Comparison of ENCODE assay signal across 8 mouse cellular contexts in genomic region chr3:136837589-136837988, GRCm38 (mm10).
DNase-seq lines count a peak whose midpoint lies in the region; ATAC-seq lines count a peak whose summit lies in the region.

No protein-coding gene starts in this region.

- no peaks in the 10 kb centered on the region for H3K27me3 ChIP-seq in midbrain, embryonic 16.5 days (ENCODE audit: control insufficient read depth, insufficient read depth, low read depth, low read length)

- H3K27ac ChIP-seq in midbrain, embryonic 16.5 days (ENCODE audit: low read length), result no peak overlapping the region

- H3K36me3 ChIP-seq in midbrain, embryonic 16.5 days (ENCODE audit: control insufficient read depth, insufficient read depth, low read length), result no peaks in the 10 kb centered on the region

- WGBS in midbrain, embryonic 16.5 days, result 91% methylated on average over 3 of the region's 3 CpGs

- ATAC-seq in midbrain, embryonic 16.5 days, result no peak

- peaks cover 36% of the 10 kb centered on the region for H3K4me1 ChIP-seq in midbrain, embryonic 16.5 days (ENCODE audit: control insufficient read depth, insufficient read depth, low read length)

- DNase-seq in adrenal gland, adult (ENCODE audit: inconsistent age in 2 of 2, low spot score in 1 of 2), result peak; percentile 19 to 63
- DNase-seq in adrenal gland, postnatal 4 days (ENCODE audit: low spot score in 2 of 2), result no peak
- peak; percentile 58 to 67 for DNase-seq in left cerebral cortex, postnatal 14 days (ENCODE audit: low spot score in 2 of 2)
- DNase-seq in left cerebral cortex, postnatal 36 days (ENCODE audit: low spot score in 2 of 2), result no peak
- DNase-seq in c-Kit-positive CD71-negative TER-119-negative erythroid progenitor cells, embryonic 14.5 days (ENCODE audit: low read depth), result peak; percentile 40
- peak; percentile 63 to 69 for DNase-seq in kidney, postnatal 4 days
- DNase-seq in retina, embryonic 14.5 days (ENCODE audit: low spot score), result peak; percentile 68

- no peak overlapping the region for H3K9ac ChIP-seq in midbrain, embryonic 16.5 days (ENCODE audit: low read depth, low read length)

- no peak overlapping the region for H3K4me2 ChIP-seq in midbrain, embryonic 16.5 days (ENCODE audit: low read length)

- H3K4me3 ChIP-seq in midbrain, embryonic 16.5 days (ENCODE audit: low read depth, low read length), result no peak overlapping the region

- intact Hi-C loops in left cerebral cortex, postnatal 14 days (cut with DNase I), result no loop called here
- intact Hi-C loops in left cerebral cortex, postnatal 36 days (cut with DNase I), result loop anchor here (10.0 kb wide), 1 partner anchor 163 kb away; the partner anchor contains the start of gene Ppp3ca

- no peaks in the 10 kb centered on the region for H3K9me3 ChIP-seq in midbrain, embryonic 16.5 days (replicated peaks; ENCODE audit: control insufficient read depth, low read length, poor library complexity, severe bottlenecking)

Comparison
In these comparisons a context has a peak if more than half of its experiments do, and no peak if none do; other contexts are left out.
1. DNase-seq: peak in adrenal gland, adult (2 of 2), left cerebral cortex, postnatal 14 days (2 of 2), c-Kit-positive CD71-negative TER-119-negative erythroid progenitor cells, embryonic 14.5 days (single experiment), kidney, postnatal 4 days (2 of 2) and retina, embryonic 14.5 days (single experiment); none in adrenal gland, postnatal 4 days (0 of 2) and left cerebral cortex, postnatal 36 days (0 of 2).